Mouse (Mus musculus): Measurements from ENCODE around the gene Slc25a13. TPM values are rescaled to one million over a fixed set of nuclear protein-coding genes. Genes with fewer than 3 reads are reported as not detected.
"Not testable (repeated sequence)": the region's sequence is repeated elsewhere in the genome, so short reads cannot be mapped to it uniquely, and the experiment has no call there.

Slc25a13 gene
- total and polyA plus RNA-seq, 3 experiments: 15.6 to 16.7 TPM; not detected in 1

DNA sequence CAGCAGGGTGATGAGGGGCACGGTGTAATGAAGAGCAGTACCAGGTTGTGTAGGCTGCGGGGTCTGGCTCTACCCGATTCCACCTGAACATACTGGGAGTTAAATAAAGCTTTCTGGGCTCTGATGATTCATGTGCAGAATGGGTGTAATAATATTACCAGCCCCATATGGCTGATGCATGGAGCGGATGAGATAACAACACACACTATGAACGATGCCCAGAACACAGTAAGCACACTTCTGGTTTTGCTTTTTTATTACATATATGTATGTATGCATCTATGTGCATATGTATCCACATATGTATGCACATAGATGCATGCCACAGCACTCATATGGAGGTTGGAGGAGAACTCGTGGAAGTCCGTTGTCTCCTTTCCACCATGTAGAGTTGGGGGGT lies 34.8 kb downstream of the Slc25a13 start:
- Histone ChIP-seq H3K27me3 (ENCODE audit: control insufficient read depth in 1 of 2, insufficient read depth in 2 of 2, low read length in 2 of 2) (no peaks in the 10 kb centered on the region), H3K4me3 (ENCODE audit: control insufficient read depth in 1 of 2, insufficient read depth in 1 of 2, low read depth in 2 of 2, low read length in 2 of 2) (no peak overlapping the region), H3K9ac (ENCODE audit: control insufficient read depth, low read depth, low read length, poor library complexity, severe bottlenecking) (no peak overlapping the region), H3K79me2 (ENCODE audit: control insufficient read depth, insufficient read depth, low read length, poor library complexity) (no peaks in the 10 kb centered on the region), H3K36me3 (ENCODE audit: control insufficient read depth in 1 of 2, insufficient read depth in 2 of 2, low read length in 2 of 2) (no peaks in the 10 kb centered on the region), H3K9me3 (replicated peaks; ENCODE audit: insufficient read depth, low read length) (no peaks in the 10 kb centered on the region), H3K4me1 (ENCODE audit: control insufficient read depth in 1 of 2, insufficient read depth in 2 of 2, low read length in 2 of 2) (no peaks in the 10 kb centered on the region), H3K27ac (ENCODE audit: control insufficient read depth, low read depth, low read length) (no peak overlapping the region)
- no peak for DNase-seq (ENCODE audit: low read depth, low spot score)
- TF ChIP-seq SIN3A (IDR thresholded peaks at IDR 0.05; ENCODE audit: low read length) (no peak), JUND (IDR thresholded peaks at IDR 0.05; ENCODE audit: low read depth, low read length) (no peak), MYB (IDR thresholded peaks at IDR 0.05; ENCODE audit: low read depth, low read length) (no peak), KAT2A (conservative IDR thresholded peaks at IDR 0.05; ENCODE audit: low read depth, low read length) (no peak), CTCF (IDR thresholded peaks at IDR 0.05 in 2 of 3, conservative IDR thresholded peaks at IDR 0.05 in 1 of 3; ENCODE audit: control insufficient read depth in 1 of 3, insufficient read depth in 1 of 3, low read depth in 2 of 3, low read length in 3 of 3, poor library complexity in 1 of 3, severe bottlenecking in 1 of 3) (no peak), ZC3H11A (IDR thresholded peaks at IDR 0.05; ENCODE audit: low read depth, low read length) (no peak), RCOR1 (IDR thresholded peaks at IDR 0.05; ENCODE audit: low read depth, low read length) (no peak)

DNA sequence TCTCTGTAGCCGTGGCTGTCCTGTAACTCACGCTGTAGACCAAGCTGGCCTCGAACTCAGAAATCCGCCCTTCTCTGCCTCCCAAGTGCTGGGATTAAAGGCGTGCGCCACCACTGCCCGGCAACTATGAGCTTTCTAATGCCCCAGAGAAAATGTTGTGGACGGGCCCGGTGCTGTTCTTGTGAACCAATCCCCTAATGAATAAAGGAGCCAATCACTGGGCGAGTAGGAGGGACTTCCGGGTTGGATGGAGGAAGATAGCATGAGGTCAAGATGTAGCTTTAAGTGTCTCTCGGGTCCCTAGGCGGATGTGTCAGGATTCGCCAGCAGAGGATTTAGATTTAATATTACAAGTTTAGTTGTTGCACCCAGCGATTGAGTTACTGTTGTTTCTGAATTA lies 38.6 kb downstream of the Slc25a13 start:
- not testable (repeated sequence) for H3K27me3 ChIP-seq (ENCODE audit: control insufficient read depth in 1 of 2, insufficient read depth in 2 of 2, low read length in 2 of 2); H3K9ac ChIP-seq (ENCODE audit: control insufficient read depth, low read depth, low read length, poor library complexity, severe bottlenecking)

DNA sequence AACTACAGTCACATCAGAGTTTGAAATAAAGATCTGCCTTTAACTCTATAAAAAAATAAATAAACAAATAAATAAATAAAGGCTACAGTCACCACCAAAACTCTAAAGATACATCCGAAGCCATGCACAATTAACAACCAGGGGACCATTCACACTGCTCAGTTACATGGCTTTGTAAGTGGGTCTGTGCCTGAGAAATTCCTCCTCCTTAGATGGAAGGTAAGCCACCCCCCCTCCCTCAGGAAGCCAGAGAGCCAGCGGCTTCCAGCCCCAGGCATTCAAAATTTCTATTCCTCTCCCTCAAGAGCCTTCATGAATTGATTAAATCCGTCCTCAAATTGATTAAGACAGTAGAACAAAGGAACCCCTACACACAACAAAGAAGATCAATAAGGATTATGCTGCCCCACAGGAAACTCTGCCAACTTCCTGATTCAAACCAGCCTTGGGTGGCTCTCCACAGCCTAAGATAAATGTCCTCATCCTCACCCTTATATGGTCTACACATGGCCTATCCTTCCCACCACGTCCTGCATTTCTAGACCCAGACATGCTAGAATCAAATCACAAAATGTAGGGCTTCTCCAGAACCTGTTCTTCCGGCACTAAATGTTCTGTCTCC lies 41.5 kb downstream of the Slc25a13 start:
- no peaks in the 10 kb centered on the region for H3K79me2 ChIP-seq (ENCODE audit: control insufficient read depth, insufficient read depth, low read length, poor library complexity)
- no peak overlapping the region for H3K4me3 ChIP-seq (ENCODE audit: control insufficient read depth in 1 of 2, insufficient read depth in 1 of 2, low read depth in 2 of 2, low read length in 2 of 2)
- no peak overlapping the region for H3K9ac ChIP-seq (ENCODE audit: control insufficient read depth, low read depth, low read length, poor library complexity, severe bottlenecking)
- no peaks in the 10 kb centered on the region for H3K36me3 ChIP-seq (ENCODE audit: control insufficient read depth in 1 of 2, insufficient read depth in 2 of 2, low read length in 2 of 2)
- no peaks in the 10 kb centered on the region for H3K4me1 ChIP-seq (ENCODE audit: control insufficient read depth in 1 of 2, insufficient read depth in 2 of 2, low read length in 2 of 2)
- no peak overlapping the region for H3K27ac ChIP-seq (ENCODE audit: control insufficient read depth, low read depth, low read length)
- no peak for DNase-seq (ENCODE audit: low read depth, low spot score)
- TF ChIP-seq CTCF (IDR thresholded peaks at IDR 0.05 in 2 of 3, conservative IDR thresholded peaks at IDR 0.05 in 1 of 3; ENCODE audit: control insufficient read depth in 1 of 3, insufficient read depth in 1 of 3, low read depth in 2 of 3, low read length in 3 of 3, poor library complexity in 1 of 3, severe bottlenecking in 1 of 3): no peak
- TF ChIP-seq SMC3 (IDR thresholded peaks at IDR 0.05; ENCODE audit: low read depth, low read length): no peak
- no peak for TF ChIP-seq POLR2AphosphoS5 (IDR thresholded peaks at IDR 0.05; ENCODE audit: borderline replicate concordance, low read depth, low read length)
- no peak for TF ChIP-seq TBP (IDR thresholded peaks at IDR 0.05; ENCODE audit: low read depth, low read length)
- no peak for TF ChIP-seq SIN3A (IDR thresholded peaks at IDR 0.05; ENCODE audit: low read length)
- no peak for TF ChIP-seq GATA1 (IDR thresholded peaks at IDR 0.05; ENCODE audit: low read depth, low read length)
- no peak for TF ChIP-seq KAT2A (conservative IDR thresholded peaks at IDR 0.05; ENCODE audit: low read depth, low read length)
- no peak for TF ChIP-seq MAZ (IDR thresholded peaks at IDR 0.05; ENCODE audit: low read depth, low read length)
- no peaks in the 10 kb centered on the region for H3K9me3 ChIP-seq (replicated peaks; ENCODE audit: insufficient read depth, low read length)
- no peaks in the 10 kb centered on the region for H3K27me3 ChIP-seq (ENCODE audit: control insufficient read depth in 1 of 2, insufficient read depth in 2 of 2, low read length in 2 of 2)

More for the DNA sequence above, 38.6 kb downstream of the Slc25a13 start:
- H3K4me3 ChIP-seq (ENCODE audit: control insufficient read depth in 1 of 2, insufficient read depth in 1 of 2, low read depth in 2 of 2, low read length in 2 of 2); H3K9me3 ChIP-seq (replicated peaks; ENCODE audit: insufficient read depth, low read length); H3K27ac ChIP-seq (ENCODE audit: control insufficient read depth, low read depth, low read length); H3K4me1 ChIP-seq (ENCODE audit: control insufficient read depth in 1 of 2, insufficient read depth in 2 of 2, low read length in 2 of 2); DNase-seq (ENCODE audit: low read depth, low spot score); H3K36me3 ChIP-seq (ENCODE audit: control insufficient read depth in 1 of 2, insufficient read depth in 2 of 2, low read length in 2 of 2); H3K79me2 ChIP-seq (ENCODE audit: control insufficient read depth, insufficient read depth, low read length, poor library complexity): not testable (repeated sequence)
